In the genomic region with DNA sequence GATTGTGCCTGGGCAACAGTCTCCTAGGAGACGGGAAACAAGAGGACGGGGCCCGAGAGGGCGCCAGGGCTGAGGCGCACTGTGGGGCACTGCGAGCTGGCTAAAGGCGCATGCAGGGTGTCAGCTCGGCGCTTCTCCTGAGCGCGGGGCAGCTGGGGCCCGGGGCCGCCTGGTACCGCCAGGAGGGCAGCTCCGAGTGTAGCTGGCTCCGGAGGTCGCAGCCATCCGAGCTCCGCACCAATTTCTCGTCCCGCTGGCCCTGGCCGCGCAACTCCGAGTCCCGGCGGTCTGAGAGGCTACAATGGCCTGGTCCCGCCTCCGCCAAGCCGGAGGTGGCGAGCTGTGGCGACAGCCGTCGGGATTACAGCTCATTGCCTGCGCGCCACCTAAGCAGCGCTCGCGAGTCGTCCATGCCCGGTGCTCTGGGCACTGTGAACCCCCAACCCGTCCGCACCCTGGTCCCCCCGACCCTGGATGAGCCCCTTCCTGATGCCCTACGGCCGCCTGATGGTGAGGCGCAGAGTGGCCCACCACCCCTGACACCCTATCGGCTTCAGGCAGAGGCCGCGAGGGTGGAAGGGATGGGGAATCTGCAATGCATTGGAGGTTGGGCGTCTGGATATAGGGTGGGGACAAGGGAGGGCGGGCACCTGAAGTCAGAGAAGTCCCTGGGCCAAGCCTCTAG, we compare ENCODE assay signal across 8 mouse cellular contexts. TPM values are rescaled to one million over a fixed set of nuclear protein-coding genes. Genes with fewer than 3 reads are reported as not detected.
DNase-seq lines count a peak whose midpoint lies in the region; ATAC-seq and TF ChIP-seq lines count a peak whose summit lies in the region.

No protein-coding gene starts in this region.

- ATAC-seq in embryonic facial prominence, embryonic 15.5 days (ENCODE audit: insufficient number of reproducible peaks, low FRiP score, low TSS enrichment, low read depth) = peak; percentile 71
- peak; percentile 81 for ATAC-seq in heart, postnatal 0 days (ENCODE audit: insufficient read depth, low read depth)
- ATAC-seq in liver, embryonic 16.5 days (ENCODE audit: low read depth) = peak; percentile 46
- ATAC-seq in neural tube, embryonic 13.5 days (ENCODE audit: low read depth) = peak; percentile 93

- peak; percentile 53 for DNase-seq in layer of hippocampus, adult 11-12 months (ENCODE audit: low spot score)
- DNase-seq in layer of hippocampus, adult 9-10 months (ENCODE audit: low spot score) = no peak
- DNase-seq in heart, postnatal 0 days (ENCODE audit: low spot score) = peak; percentile 38
- peak; percentile 39 to 63 for DNase-seq in kidney, postnatal 25 days
- peak; percentile 57 for DNase-seq in yolk sac, embryonic 10.5 days (ENCODE audit: low spot score)

- H3K4me2 ChIP-seq in embryonic facial prominence, embryonic 15.5 days (replicated peaks) = peak overlapping the region; percentile 95
- H3K4me2 ChIP-seq in heart, postnatal 0 days (ENCODE audit: low read depth, low read length) = peak overlapping the region; percentile 73
- H3K4me2 ChIP-seq in liver, embryonic 16.5 days (ENCODE audit: low read depth, low read length) = peak overlapping the region; percentile 54
- peak overlapping the region; percentile 84 for H3K4me2 ChIP-seq in neural tube, embryonic 13.5 days

- 2% methylated on average over 51 of the region's 51 CpGs for WGBS in embryonic facial prominence, embryonic 15.5 days
- 2% methylated on average over 50 of the region's 51 CpGs for WGBS in heart, postnatal 0 days
- 5% methylated on average over 51 of the region's 51 CpGs for WGBS in liver, embryonic 16.5 days (ENCODE audit: insufficient replicate concordance)
- 1% methylated on average over 51 of the region's 51 CpGs for WGBS in neural tube, embryonic 13.5 days

- peak overlapping the region; percentile 48 for H3K4me3 ChIP-seq in embryonic facial prominence, embryonic 15.5 days (replicated peaks)
- peak overlapping the region; percentile 41 for H3K4me3 ChIP-seq in heart, postnatal 0 days (ENCODE audit: low read depth, low read length)
- peak overlapping the region; percentile 35 for H3K4me3 ChIP-seq in liver, embryonic 16.5 days (ENCODE audit: low read depth, low read length)
- H3K4me3 ChIP-seq in neural tube, embryonic 13.5 days = peak overlapping the region; percentile 44

- H3K27me3 ChIP-seq in embryonic facial prominence, embryonic 15.5 days = no peaks in the 10 kb centered on the region
- no peaks in the 10 kb centered on the region for H3K27me3 ChIP-seq in heart, postnatal 0 days (ENCODE audit: control insufficient read depth, insufficient read depth, low read length)
- peaks cover 9% of the 10 kb centered on the region for H3K27me3 ChIP-seq in liver, embryonic 16.5 days (ENCODE audit: control insufficient read depth, insufficient read depth, low read depth, low read length)
- no peaks in the 10 kb centered on the region for H3K27me3 ChIP-seq in neural tube, embryonic 13.5 days

- H3K36me3 ChIP-seq in embryonic facial prominence, embryonic 15.5 days = peaks cover 38% of the 10 kb centered on the region
- peaks cover 31% of the 10 kb centered on the region for H3K36me3 ChIP-seq in heart, postnatal 0 days (replicated peaks; ENCODE audit: control insufficient read depth, insufficient read depth, low read length)
- H3K36me3 ChIP-seq in liver, embryonic 16.5 days (ENCODE audit: control insufficient read depth, insufficient read depth) = peaks cover 25% of the 10 kb centered on the region
- H3K36me3 ChIP-seq in neural tube, embryonic 13.5 days = peaks cover 51% of the 10 kb centered on the region

- H3K9ac ChIP-seq in embryonic facial prominence, embryonic 15.5 days = peak overlapping the region; percentile 42
- peak overlapping the region; percentile 31; the same call in 1 of the 2 replicates for H3K9ac ChIP-seq in heart, postnatal 0 days (replicated peaks; ENCODE audit: low read depth, low read length)
- peak overlapping the region; percentile 6; the same call in 1 of the 2 replicates for H3K9ac ChIP-seq in liver, embryonic 16.5 days (ENCODE audit: low read depth, low read length)
- peak overlapping the region; percentile 75 for H3K9ac ChIP-seq in neural tube, embryonic 13.5 days

- H3K27ac ChIP-seq in embryonic facial prominence, embryonic 15.5 days (replicated peaks) = 0 out of 2 replicates have a peak overlapping the region, but pooled peaks have one; percentile 39
- H3K27ac ChIP-seq in heart, postnatal 0 days (ENCODE audit: low read depth) = no peak overlapping the region
- no peak overlapping the region for H3K27ac ChIP-seq in liver, embryonic 16.5 days (ENCODE audit: low read length)
- peak overlapping the region; percentile 81 for H3K27ac ChIP-seq in neural tube, embryonic 13.5 days (replicated peaks)

- no peaks in the 10 kb centered on the region for H3K9me3 ChIP-seq in embryonic facial prominence, embryonic 15.5 days (replicated peaks)
- no peaks in the 10 kb centered on the region for H3K9me3 ChIP-seq in heart, postnatal 0 days (replicated peaks; ENCODE audit: control insufficient read depth, low read length)
- no peaks in the 10 kb centered on the region for H3K9me3 ChIP-seq in liver, embryonic 16.5 days (replicated peaks; ENCODE audit: control insufficient read depth, low read length)
- H3K9me3 ChIP-seq in neural tube, embryonic 13.5 days = no peaks in the 10 kb centered on the region

- TF ChIP-seq CTCF in heart, postnatal 0 days (IDR thresholded peaks at IDR 0.05; ENCODE audit: low read depth) = no peak

- no peak for TF ChIP-seq EP300 in heart, postnatal 0 days (IDR thresholded peaks at IDR 0.05; ENCODE audit: low read depth)

- peaks cover 9% of the 10 kb centered on the region for H3K4me1 ChIP-seq in embryonic facial prominence, embryonic 15.5 days
- H3K4me1 ChIP-seq in heart, postnatal 0 days (ENCODE audit: control insufficient read depth, insufficient read depth) = no peaks in the 10 kb centered on the region
- peaks cover 6% of the 10 kb centered on the region for H3K4me1 ChIP-seq in liver, embryonic 16.5 days (ENCODE audit: control insufficient read depth, low read depth, low read length)
- peaks cover 25% of the 10 kb centered on the region for H3K4me1 ChIP-seq in neural tube, embryonic 13.5 days (replicated peaks)

RNA-seq across cellular contexts. Expression of a gene that starts 3.5 kb away (rescaled TPM):
- polyA plus RNA-seq in embryonic facial prominence, embryonic 15.5 days (2015; fragmentation: Nextera tagmentation; extraction: Ambion mirVana) = 7.7 and 10.7 TPM in 2 replicates
- 2.5 and 10.4 TPM in 2 replicates for total RNA-seq in heart, postnatal 0 days (2014; rRNA removed; ENCODE audit: low replicate concordance)
- polyA plus RNA-seq in heart, postnatal 0 days (2015; fragmentation: Nextera tagmentation; extraction: Ambion mirVana) = 0.64 and 0.97 TPM in 2 replicates
- 0.90 and 1.3 TPM in 2 replicates for polyA plus RNA-seq in liver, embryonic 16.5 days (2015; fragmentation: Nextera tagmentation; extraction: Ambion mirVana)
- polyA plus RNA-seq in neural tube, embryonic 13.5 days (2015; fragmentation: Nextera tagmentation; extraction: Ambion mirVana) = 9.9 and 11.3 TPM in 2 replicates

RNA-seq across cellular contexts. Expression of a gene that starts 14.6 kb away (rescaled TPM):
- polyA plus RNA-seq in embryonic facial prominence, embryonic 15.5 days (2015; fragmentation: Nextera tagmentation; extraction: Ambion mirVana) = 381 and 384 TPM in 2 replicates
- 129 and 146 TPM in 2 replicates for total RNA-seq in heart, postnatal 0 days (2014; rRNA removed; ENCODE audit: low replicate concordance)
- 201 and 203 TPM in 2 replicates for polyA plus RNA-seq in heart, postnatal 0 days (2015; fragmentation: Nextera tagmentation; extraction: Ambion mirVana)
- 178 and 179 TPM in 2 replicates for polyA plus RNA-seq in liver, embryonic 16.5 days (2015; fragmentation: Nextera tagmentation; extraction: Ambion mirVana)
- polyA plus RNA-seq in neural tube, embryonic 13.5 days (2015; fragmentation: Nextera tagmentation; extraction: Ambion mirVana) = 375 and 421 TPM in 2 replicates

RNA-seq across cellular contexts. Expression of a gene that starts 14.8 kb away (rescaled TPM):
- polyA plus RNA-seq in embryonic facial prominence, embryonic 15.5 days (2015; fragmentation: Nextera tagmentation; extraction: Ambion mirVana) = 51.0 and 54.2 TPM in 2 replicates
- 11.6 and 45.1 TPM in 2 replicates for total RNA-seq in heart, postnatal 0 days (2014; rRNA removed; ENCODE audit: low replicate concordance)
- 28.9 and 30.2 TPM in 2 replicates for polyA plus RNA-seq in heart, postnatal 0 days (2015; fragmentation: Nextera tagmentation; extraction: Ambion mirVana)
- polyA plus RNA-seq in liver, embryonic 16.5 days (2015; fragmentation: Nextera tagmentation; extraction: Ambion mirVana) = 16.5 and 17.2 TPM in 2 replicates
- 63.8 and 64.5 TPM in 2 replicates for polyA plus RNA-seq in neural tube, embryonic 13.5 days (2015; fragmentation: Nextera tagmentation; extraction: Ambion mirVana)

RNA-seq across cellular contexts. Expression of a gene that starts 26.6 kb away (rescaled TPM):
- polyA plus RNA-seq in embryonic facial prominence, embryonic 15.5 days (2015; fragmentation: Nextera tagmentation; extraction: Ambion mirVana) = 16.7 and 19.7 TPM in 2 replicates
- 15.0 and 23.2 TPM in 2 replicates for total RNA-seq in heart, postnatal 0 days (2014; rRNA removed; ENCODE audit: low replicate concordance)
- 12.8 and 15.5 TPM in 2 replicates for polyA plus RNA-seq in heart, postnatal 0 days (2015; fragmentation: Nextera tagmentation; extraction: Ambion mirVana)
- 11.8 and 12.1 TPM in 2 replicates for polyA plus RNA-seq in liver, embryonic 16.5 days (2015; fragmentation: Nextera tagmentation; extraction: Ambion mirVana)
- 19.2 and 19.7 TPM in 2 replicates for polyA plus RNA-seq in neural tube, embryonic 13.5 days (2015; fragmentation: Nextera tagmentation; extraction: Ambion mirVana)

RNA-seq across cellular contexts. Expression of a gene that starts 43.0 kb away (rescaled TPM):
- polyA plus RNA-seq in embryonic facial prominence, embryonic 15.5 days (2015; fragmentation: Nextera tagmentation; extraction: Ambion mirVana) = not detected in 2 replicates
- total RNA-seq in heart, postnatal 0 days (2014; rRNA removed; ENCODE audit: low replicate concordance) = 0.35 TPM in 1 of 2 replicates, not detected in the other
- 0.11 TPM in 1 of 2 replicates, not detected in the other for polyA plus RNA-seq in heart, postnatal 0 days (2015; fragmentation: Nextera tagmentation; extraction: Ambion mirVana)
- 0.14 and 0.40 TPM in 2 replicates for polyA plus RNA-seq in liver, embryonic 16.5 days (2015; fragmentation: Nextera tagmentation; extraction: Ambion mirVana)
- polyA plus RNA-seq in neural tube, embryonic 13.5 days (2015; fragmentation: Nextera tagmentation; extraction: Ambion mirVana) = not detected in 2 replicates

Comparison
In these comparisons a context has a peak if more than half of its experiments do, and no peak if none do; other contexts are left out.
1. H3K27ac ChIP-seq: peak in embryonic facial prominence, embryonic 15.5 days (single experiment) and neural tube, embryonic 13.5 days (single experiment); none in heart, postnatal 0 days (single experiment) and liver, embryonic 16.5 days (single experiment).
2. H3K9ac ChIP-seq: peak in every context shown above with its lines; median percentile 75 in neural tube, embryonic 13.5 days; 42 in embryonic facial prominence, embryonic 15.5 days; 31 in heart, postnatal 0 days; 6 in liver, embryonic 16.5 days.
3. Peak in every context shown above with its lines, with median percentiles within 50 percentile points of each other: ATAC-seq, H3K4me2 ChIP-seq and H3K4me3 ChIP-seq.